14 mouse cellular contexts compared by ENCODE assay signal in the genomic region with DNA sequence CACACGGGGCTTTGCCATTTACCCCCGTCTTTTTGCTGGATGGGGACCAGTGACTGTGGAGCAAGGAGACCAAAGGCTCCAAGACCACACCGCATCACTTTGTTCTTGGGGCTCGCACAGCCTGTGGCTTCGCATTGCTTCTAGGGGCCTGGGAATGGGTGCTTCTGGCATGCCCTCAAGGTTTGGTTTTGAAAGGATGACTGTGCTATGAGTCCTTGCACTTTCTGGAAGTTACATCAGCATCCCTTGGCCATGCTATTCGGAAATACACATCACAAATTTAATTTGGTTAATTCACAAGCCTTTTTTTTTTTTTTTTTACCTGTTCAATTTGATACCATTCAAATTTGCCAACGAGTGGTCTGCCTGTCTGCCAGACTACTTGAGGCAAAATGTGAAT.
"Had no signal": no experiment of that assay in that cellular context is flagged by ENCODE, and none has a peak within 500 bp of the region (broad histone marks: within the 10 kb centered on the region; RNA-seq: fewer than 3 reads in every experiment).

No protein-coding gene starts in this region.

- H3K27ac ChIP-seq: midbrain, embryonic 10.5 days; midbrain, embryonic 12.5 days; neural tube, embryonic 12.5 days; stomach, embryonic 15.5 days; stomach, postnatal 0 days had no signal

- H3K4me3 ChIP-seq: midbrain, embryonic 10.5 days; midbrain, embryonic 12.5 days; neural tube, embryonic 12.5 days; stomach, embryonic 15.5 days had no signal

- DNase-seq: lung, adult 18-20 months; lung, embryonic 14.5 days; lung, postnatal 10 days; lung, postnatal 4 days; midbrain, embryonic 14.5 days; right cerebral cortex, postnatal 14 days; thymus, adult 2 months; thymus, postnatal 25 days; thymus, postnatal 4 days had no signal

- H3K4me1 ChIP-seq: midbrain, embryonic 10.5 days; midbrain, embryonic 12.5 days; neural tube, embryonic 12.5 days; stomach, embryonic 15.5 days had no signal
